Mouse (Mus musculus): Measurements from ENCODE around the gene Lingo4. TPM values are rescaled to one million over a fixed set of nuclear protein-coding genes. Genes with fewer than 3 reads are reported as not detected.

Lingo4 gene
- total and polyA plus RNA-seq, 3 experiments = not detected

DNA sequence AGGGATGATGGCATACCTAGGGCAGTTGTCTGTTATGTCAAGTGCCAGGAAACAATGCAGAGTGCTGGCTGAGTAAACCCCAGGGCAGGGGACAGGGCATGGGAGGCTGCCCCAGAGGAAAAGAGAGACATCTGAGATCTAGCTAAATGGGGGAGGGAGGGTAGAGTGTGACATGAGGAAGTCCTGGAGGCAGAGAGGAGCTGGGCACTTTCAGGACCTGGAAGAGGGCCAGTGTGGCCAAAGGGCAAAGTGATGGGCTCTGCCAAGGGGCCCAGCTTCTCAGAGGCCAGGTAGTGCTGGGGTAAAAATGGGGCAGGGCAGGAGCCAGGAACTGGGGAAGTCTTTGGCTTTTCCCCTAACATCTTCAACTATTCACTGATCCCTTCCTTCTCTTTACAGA lies 23.7 kb upstream of the Lingo4 start:
- in situ Hi-C loops (cut with MboI; ENCODE audit: low pct_ligation_motif_present, low pct_unique_long_range_greater_than_20kb, low sequenced_read_pairs) (loop anchor here (5.0 kb wide), 1 partner anchor 53 kb away; no protein-coding TSS in a partner anchor), dilution Hi-C loops (cut with MboI; ENCODE audit: extremely low pct_ligation_motif_present, extremely low pct_unique_long_range_greater_than_20kb, low sequenced_read_pairs) (no loop called here)
- no peak overlapping the region for H3K4me3 ChIP-seq (replicated peaks in 1 of 3; ENCODE audit: low read depth in 2 of 3, low read length in 2 of 3, poor library complexity in 1 of 3)
- peaks cover 24 to 69% of the 10 kb centered on the region in 2 experiments for H3K4me1 ChIP-seq (ENCODE audit: control insufficient read depth in 1 of 2, insufficient read depth in 2 of 2)
- DNase-seq (ENCODE audit: extremely low read depth) = no peak
- H3K79me2 ChIP-seq (replicated peaks; ENCODE audit: control insufficient read depth, extremely low read depth, insufficient read depth, poor library complexity, severe bottlenecking) = no peaks in the 10 kb centered on the region
- H3K9ac ChIP-seq (ENCODE audit: insufficient read depth, low read depth) = no peak overlapping the region
- H3K9me3 ChIP-seq (replicated peaks; ENCODE audit: low read length) = no peaks in the 10 kb centered on the region
- H3K27ac ChIP-seq (ENCODE audit: insufficient read depth, low read depth) = no peak overlapping the region
- no peaks in the 10 kb centered on the region for H3K27me3 ChIP-seq (replicated peaks)
- H3K36me3 ChIP-seq (replicated peaks in 1 of 2; ENCODE audit: control insufficient read depth in 1 of 2, insufficient read depth in 1 of 2, low read length in 1 of 2) = no peaks in the 10 kb centered on the region
- no peak for TF ChIP-seq MXI1 (IDR thresholded peaks at IDR 0.05; ENCODE audit: low read depth, low read length)
- TF ChIP-seq MEF2A (IDR thresholded peaks at IDR 0.05; ENCODE audit: borderline replicate concordance, low read depth, low read length) = no peak
- TF ChIP-seq NRF1 (IDR thresholded peaks at IDR 0.05; ENCODE audit: low read depth, low read length) = no peak
- TF ChIP-seq USF2 (conservative IDR thresholded peaks at IDR 0.05; ENCODE audit: low read depth, low read length) = no peak
- no peak for TF ChIP-seq TCF12 (IDR thresholded peaks at IDR 0.05; ENCODE audit: low read depth, low read length)
- no peak for TF ChIP-seq ETS1 (conservative IDR thresholded peaks at IDR 0.05; ENCODE audit: low read depth, low read length)
- TF ChIP-seq MYC (IDR thresholded peaks at IDR 0.05; ENCODE audit: low read depth, low read length) = no peak
- TF ChIP-seq NELFE (IDR thresholded peaks at IDR 0.05; ENCODE audit: low read depth, low read length) = no peak
- TF ChIP-seq USF1 (IDR thresholded peaks at IDR 0.05; ENCODE audit: low read depth, low read length) = no peak
- no peak for TF ChIP-seq RCOR1 (conservative IDR thresholded peaks at IDR 0.05; ENCODE audit: low read depth, low read length)
- TF ChIP-seq ELF1 (IDR thresholded peaks at IDR 0.05; ENCODE audit: low read depth, low read length) = no peak
- no peak for TF ChIP-seq KAT2A (IDR thresholded peaks at IDR 0.05; ENCODE audit: insufficient replicate concordance, low read length)
- no peak for TF ChIP-seq IRF4 (IDR thresholded peaks at IDR 0.05; ENCODE audit: low read depth, low read length)
- no peak for TF ChIP-seq GABPA (IDR thresholded peaks at IDR 0.05; ENCODE audit: insufficient replicate concordance, low read depth, low read length)
- TF ChIP-seq ZKSCAN1 (IDR thresholded peaks at IDR 0.05; ENCODE audit: borderline replicate concordance, low read depth, low read length) = no peak
- no peak for TF ChIP-seq PAX5 (IDR thresholded peaks at IDR 0.05; ENCODE audit: low read length)
- H3K4me2 ChIP-seq (ENCODE audit: insufficient read depth, low read depth, poor library complexity, severe bottlenecking) = no peak overlapping the region

DNA sequence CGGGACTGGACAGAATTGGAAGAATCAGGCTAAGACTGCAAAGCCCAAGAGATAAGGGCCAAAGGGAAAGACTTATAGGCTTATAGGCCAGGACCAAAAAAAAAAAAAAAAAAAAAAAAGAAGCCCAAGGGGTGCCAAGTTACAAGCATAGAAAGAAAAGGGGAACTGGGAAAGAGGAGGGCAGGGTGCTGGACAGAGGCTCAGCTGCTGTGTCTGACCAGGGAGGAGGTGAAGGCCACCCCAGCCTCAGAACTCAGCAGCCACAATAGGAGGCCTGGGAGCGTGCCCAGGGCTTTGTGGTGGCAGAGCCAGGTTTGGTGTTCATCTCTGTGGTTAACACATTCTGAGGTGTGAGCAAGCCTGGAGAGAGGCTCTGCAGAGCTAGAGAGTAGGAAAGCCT lies 23.2 kb upstream of the Lingo4 start:
- H3K27ac ChIP-seq (ENCODE audit: insufficient read depth, low read depth) = no peak overlapping the region
- H3K4me3 ChIP-seq (replicated peaks in 1 of 3; ENCODE audit: low read depth in 2 of 3, low read length in 2 of 3, poor library complexity in 1 of 3) = no peak overlapping the region
- H3K9ac ChIP-seq (ENCODE audit: insufficient read depth, low read depth) = no peak overlapping the region
- DNase-seq (ENCODE audit: extremely low read depth) = no peak
- dilution Hi-C loops (cut with MboI; ENCODE audit: extremely low pct_ligation_motif_present, extremely low pct_unique_long_range_greater_than_20kb, low sequenced_read_pairs) = no loop called here
- H3K4me2 ChIP-seq (ENCODE audit: insufficient read depth, low read depth, poor library complexity, severe bottlenecking) = no peak overlapping the region
- TF ChIP-seq JUN (IDR thresholded peaks at IDR 0.05; ENCODE audit: insufficient read depth, low read depth, low read length) (no peak), EP300 (IDR thresholded peaks at IDR 0.05; ENCODE audit: low read length) (peak; percentile 42; the same call in 1 of the 2 replicates), TCF12 (IDR thresholded peaks at IDR 0.05; ENCODE audit: low read depth, low read length) (no peak), MYC (IDR thresholded peaks at IDR 0.05; ENCODE audit: low read depth, low read length) (no peak), ETS1 (conservative IDR thresholded peaks at IDR 0.05; ENCODE audit: low read depth, low read length) (no peak; the same call in 1 of the 2 replicates), ZNF384 (IDR thresholded peaks at IDR 0.05; ENCODE audit: low read depth, low read length) (peak; percentile 95), CHD2 (IDR thresholded peaks at IDR 0.05; ENCODE audit: low read length) (no peak), IRF4 (IDR thresholded peaks at IDR 0.05; ENCODE audit: low read depth, low read length) (peak; percentile 83), ZC3H11A (IDR thresholded peaks at IDR 0.05; ENCODE audit: low read depth, low read length) (no peak), RAD21 (IDR thresholded peaks at IDR 0.05; ENCODE audit: low read depth, low read length) (no peak), RCOR1 (conservative IDR thresholded peaks at IDR 0.05; ENCODE audit: low read depth, low read length) (no peak), POLR2AphosphoS2 (IDR thresholded peaks at IDR 0.05; ENCODE audit: low read depth, low read length) (no peak)
- in situ Hi-C loops (cut with MboI; ENCODE audit: low pct_ligation_motif_present, low pct_unique_long_range_greater_than_20kb, low sequenced_read_pairs) = loop anchor here (5.0 kb wide), 1 partner anchor 52 kb away; no protein-coding TSS in a partner anchor
- peaks cover 25 to 72% of the 10 kb centered on the region in 2 experiments for H3K4me1 ChIP-seq (ENCODE audit: control insufficient read depth in 1 of 2, insufficient read depth in 2 of 2)
- H3K36me3 ChIP-seq (replicated peaks in 1 of 2; ENCODE audit: control insufficient read depth in 1 of 2, insufficient read depth in 1 of 2, low read length in 1 of 2) = no peaks in the 10 kb centered on the region
- H3K9me3 ChIP-seq (replicated peaks; ENCODE audit: low read length) = no peaks in the 10 kb centered on the region
- no peaks in the 10 kb centered on the region for H3K27me3 ChIP-seq (replicated peaks)
- no peaks in the 10 kb centered on the region for H3K79me2 ChIP-seq (replicated peaks; ENCODE audit: control insufficient read depth, extremely low read depth, insufficient read depth, poor library complexity, severe bottlenecking)
